Mouse (Mus musculus): ENCODE measurements around the gene Iqgap2.

- TF ChIP-seq CTCF (IDR thresholded peaks at IDR 0.05; ENCODE audit: insufficient read depth, low read length), result no peak
- TF ChIP-seq POLR2A (IDR thresholded peaks at IDR 0.05; ENCODE audit: borderline replicate concordance, extremely low read depth, low read depth, low read length), result no peak
Observed at GRCm38 (mm10) chr13:95632144-95632543, 259.6 kb downstream of the Iqgap2 start.
